Mouse (Mus musculus): ENCODE data around the gene Ikbip. TPM values are rescaled to one million over a fixed set of nuclear protein-coding genes. Genes with fewer than 3 reads are reported as not detected.

Gene Ikbip
- polyA plus RNA-seq, 1 experiment from 2014 or later, result 23.5 TPM

GRCm38 (mm10) chr10:91076667-91077066 is 6.1 kb upstream of the Ikbip start:
- H3K36me3 ChIP-seq (ENCODE audit: control insufficient read depth, insufficient read depth, low read length), result peaks cover 10% of the 10 kb centered on the region; the same call in 1 of the 2 replicates
- 73% methylated on average over 2 of the region's 2 CpGs for WGBS

GRCm38 (mm10) chr10:91080540-91080939 is 2.2 kb upstream of the Ikbip start:
- Histone ChIP-seq H3K27ac (ENCODE audit: low read depth, low read length) (no peak overlapping the region), H3K4me3 (ENCODE audit: low read depth, low read length) (0 out of 2 replicates have a peak overlapping the region, but pooled peaks have one; percentile 12), H3K9ac (ENCODE audit: low read depth, low read length) (no peak overlapping the region), H3K4me1 (replicated peaks; ENCODE audit: control insufficient read depth, insufficient read depth, low read length) (no peaks in the 10 kb centered on the region), H3K4me2 (peak overlapping the region; percentile 37; the same call in 1 of the 2 replicates), H3K27me3 (replicated peaks; ENCODE audit: control insufficient read depth, insufficient read depth, low read length) (no peaks in the 10 kb centered on the region), H3K9me3 (ENCODE audit: control insufficient read depth, low read length) (no peaks in the 10 kb centered on the region), H3K36me3 (ENCODE audit: control insufficient read depth, insufficient read depth, low read length) (peaks cover 10% of the 10 kb centered on the region; the same call in 1 of the 2 replicates)
- ATAC-seq (replicated peaks; ENCODE audit: low FRiP score) (no peak), DNase-seq (ENCODE audit: low spot score) (no peak)
- 74% methylated on average over 5 of the region's 5 CpGs for WGBS

More at GRCm38 (mm10) chr10:91076667-91077066, 6.1 kb upstream of the Ikbip start:
- H3K4me1 ChIP-seq (replicated peaks; ENCODE audit: control insufficient read depth, insufficient read depth, low read length), result no peaks in the 10 kb centered on the region
- ATAC-seq (replicated peaks; ENCODE audit: low FRiP score), result no peak
- H3K9me3 ChIP-seq (ENCODE audit: control insufficient read depth, low read length), result no peaks in the 10 kb centered on the region
- H3K27ac ChIP-seq (ENCODE audit: low read depth, low read length), result no peak overlapping the region
- no peak overlapping the region for H3K9ac ChIP-seq (ENCODE audit: low read depth, low read length)
- H3K4me3 ChIP-seq (ENCODE audit: low read depth, low read length), result no peak overlapping the region
- H3K27me3 ChIP-seq (replicated peaks; ENCODE audit: control insufficient read depth, insufficient read depth, low read length), result no peaks in the 10 kb centered on the region
- H3K4me2 ChIP-seq, result no peak overlapping the region
- DNase-seq (ENCODE audit: low spot score), result no peak

DNA sequence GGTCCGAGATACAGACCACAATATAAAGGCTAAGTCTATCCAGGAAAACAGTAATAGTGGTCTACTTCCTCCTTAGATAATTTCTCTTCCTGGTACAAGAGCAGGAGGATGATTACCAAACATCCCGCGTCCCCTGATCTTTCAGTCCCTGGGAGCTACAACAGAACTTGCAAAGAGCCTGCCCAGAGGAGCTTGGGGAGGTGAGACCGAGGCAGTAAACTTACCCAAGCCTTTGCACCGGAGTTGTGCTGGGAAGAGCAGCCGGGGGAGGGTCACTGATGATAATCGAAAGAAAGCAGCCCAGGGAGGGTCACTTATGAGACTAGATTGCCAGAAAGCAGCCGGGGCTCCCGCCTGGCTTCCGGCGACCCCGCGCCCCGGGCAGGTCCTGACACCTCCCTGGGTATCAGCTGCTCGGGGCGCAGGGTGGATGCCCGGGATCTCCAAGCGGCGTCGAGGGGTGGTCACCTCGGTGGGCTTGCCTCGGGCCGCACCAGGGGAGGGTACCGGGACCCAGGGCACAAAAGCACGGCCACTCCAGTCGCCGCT is 707 bp upstream of the Ikbip start:
- H3K9me3 ChIP-seq (ENCODE audit: control insufficient read depth, low read length), result no peaks in the 10 kb centered on the region
- peak overlapping the region; percentile 86 for H3K9ac ChIP-seq (ENCODE audit: low read depth, low read length)
- WGBS, result under 1% methylated on average over 27 of the region's 27 CpGs
- peak overlapping the region; percentile 78 for H3K4me2 ChIP-seq
- DNase-seq (ENCODE audit: low spot score) (no peak), ATAC-seq (replicated peaks; ENCODE audit: low FRiP score) (peak; percentile 53)
- peak overlapping the region; percentile 88 for H3K27ac ChIP-seq (ENCODE audit: low read depth, low read length)
- peaks cover 8% of the 10 kb centered on the region; the same call in 1 of the 2 replicates for H3K36me3 ChIP-seq (ENCODE audit: control insufficient read depth, insufficient read depth, low read length)
- H3K27me3 ChIP-seq (replicated peaks; ENCODE audit: control insufficient read depth, insufficient read depth, low read length), result no peaks in the 10 kb centered on the region
- H3K4me1 ChIP-seq (replicated peaks; ENCODE audit: control insufficient read depth, insufficient read depth, low read length), result no peaks in the 10 kb centered on the region
- H3K4me3 ChIP-seq (ENCODE audit: low read depth, low read length), result peak overlapping the region; percentile 96

GRCm38 (mm10) chr10:91083393-91083927 is 720 bp downstream of the Ikbip start:
- WGBS, result 43% methylated on average over 12 of the region's 12 CpGs
- no peak for ATAC-seq (replicated peaks; ENCODE audit: low FRiP score)
- Histone ChIP-seq H3K4me2 (peak overlapping the region; percentile 91), H3K9me3 (ENCODE audit: control insufficient read depth, low read length) (no peaks in the 10 kb centered on the region), H3K36me3 (ENCODE audit: control insufficient read depth, insufficient read depth, low read length) (peaks cover 5% of the 10 kb centered on the region; the same call in 1 of the 2 replicates), H3K27me3 (replicated peaks; ENCODE audit: control insufficient read depth, insufficient read depth, low read length) (no peaks in the 10 kb centered on the region), H3K4me1 (replicated peaks; ENCODE audit: control insufficient read depth, insufficient read depth, low read length) (no peaks in the 10 kb centered on the region), H3K9ac (ENCODE audit: low read depth, low read length) (peak overlapping the region; percentile 83), H3K27ac (ENCODE audit: low read depth, low read length) (no peak overlapping the region), H3K4me3 (ENCODE audit: low read depth, low read length) (peak overlapping the region; percentile 96)
- no peak for DNase-seq (ENCODE audit: low spot score)

- Histone ChIP-seq H3K9me3 (ENCODE audit: control insufficient read depth, low read length) (no peaks in the 10 kb centered on the region), H3K9ac (ENCODE audit: low read depth, low read length) (no peak overlapping the region), H3K36me3 (ENCODE audit: control insufficient read depth, insufficient read depth, low read length) (no peaks in the 10 kb centered on the region; the same call in 1 of the 2 replicates), H3K4me1 (replicated peaks; ENCODE audit: control insufficient read depth, insufficient read depth, low read length) (no peaks in the 10 kb centered on the region), H3K27me3 (replicated peaks; ENCODE audit: control insufficient read depth, insufficient read depth, low read length) (no peaks in the 10 kb centered on the region), H3K4me2 (no peak overlapping the region), H3K4me3 (ENCODE audit: low read depth, low read length) (no peak overlapping the region), H3K27ac (ENCODE audit: low read depth, low read length) (no peak overlapping the region)
- DNase-seq (ENCODE audit: low spot score) (no peak), ATAC-seq (replicated peaks; ENCODE audit: low FRiP score) (no peak)
- 79% methylated on average over 4 of the region's 4 CpGs for WGBS
Observed at GRCm38 (mm10) chr10:91092812-91093211, 10.1 kb downstream of the Ikbip start.

- H3K4me1 ChIP-seq (replicated peaks; ENCODE audit: control insufficient read depth, insufficient read depth, low read length), result no peaks in the 10 kb centered on the region
- no peak overlapping the region for H3K4me2 ChIP-seq
- no peaks in the 10 kb centered on the region for H3K9me3 ChIP-seq (ENCODE audit: control insufficient read depth, low read length)
- H3K27me3 ChIP-seq (replicated peaks; ENCODE audit: control insufficient read depth, insufficient read depth, low read length), result no peaks in the 10 kb centered on the region
- ATAC-seq (replicated peaks; ENCODE audit: low FRiP score), result no peak
- no peak overlapping the region for H3K9ac ChIP-seq (ENCODE audit: low read depth, low read length)
- DNase-seq (ENCODE audit: low spot score), result no peak
- H3K36me3 ChIP-seq (ENCODE audit: control insufficient read depth, insufficient read depth, low read length), result no peaks in the 10 kb centered on the region; the same call in 1 of the 2 replicates
- WGBS, result 78% methylated on average over 15 of the region's 15 CpGs
- H3K4me3 ChIP-seq (ENCODE audit: low read depth, low read length), result no peak overlapping the region
- H3K27ac ChIP-seq (ENCODE audit: low read depth, low read length), result no peak overlapping the region
Observed at GRCm38 (mm10) chr10:91094251-91095104, 11.7 kb downstream of the Ikbip start.

GRCm38 (mm10) chr10:91098056-91098455 is 15.3 kb downstream of the Ikbip start:
- Histone ChIP-seq H3K27ac (ENCODE audit: low read depth, low read length) (no peak overlapping the region), H3K27me3 (replicated peaks; ENCODE audit: control insufficient read depth, insufficient read depth, low read length) (no peaks in the 10 kb centered on the region), H3K4me3 (ENCODE audit: low read depth, low read length) (no peak overlapping the region), H3K36me3 (ENCODE audit: control insufficient read depth, insufficient read depth, low read length) (no peaks in the 10 kb centered on the region; the same call in 1 of the 2 replicates), H3K9ac (ENCODE audit: low read depth, low read length) (no peak overlapping the region), H3K4me1 (replicated peaks; ENCODE audit: control insufficient read depth, insufficient read depth, low read length) (no peaks in the 10 kb centered on the region), H3K4me2 (no peak overlapping the region), H3K9me3 (ENCODE audit: control insufficient read depth, low read length) (no peaks in the 10 kb centered on the region)
- 88% methylated on average over 8 of the region's 8 CpGs for WGBS
- ATAC-seq (replicated peaks; ENCODE audit: low FRiP score), result no peak
- no peak for DNase-seq (ENCODE audit: low spot score)

DNA sequence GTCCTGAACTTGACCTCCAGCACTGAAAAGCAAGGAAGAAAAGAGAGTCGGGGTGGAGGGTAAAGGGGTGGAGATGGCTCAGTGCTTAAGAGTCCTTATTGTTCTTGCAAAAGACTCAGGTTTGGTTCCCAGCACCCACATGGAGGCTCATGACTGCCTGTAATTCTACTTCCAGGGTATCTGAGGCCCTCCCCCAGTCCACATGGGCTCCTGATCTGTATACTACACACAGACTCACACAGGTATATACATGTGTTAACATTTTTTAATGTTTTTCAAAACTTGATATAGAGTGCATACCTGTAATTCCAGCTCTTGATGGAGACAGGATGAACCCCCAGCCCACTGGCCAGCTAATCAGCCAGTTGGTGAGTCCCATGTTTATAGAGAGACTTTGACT is 17.4 kb downstream of the Ikbip start:
- DNase-seq (ENCODE audit: low spot score), result no peak
- Histone ChIP-seq H3K4me1 (replicated peaks; ENCODE audit: control insufficient read depth, insufficient read depth, low read length) (no peaks in the 10 kb centered on the region), H3K27ac (ENCODE audit: low read depth, low read length) (no peak overlapping the region), H3K36me3 (ENCODE audit: control insufficient read depth, insufficient read depth, low read length) (no peaks in the 10 kb centered on the region; the same call in 1 of the 2 replicates), H3K9ac (ENCODE audit: low read depth, low read length) (no peak overlapping the region), H3K27me3 (replicated peaks; ENCODE audit: control insufficient read depth, insufficient read depth, low read length) (no peaks in the 10 kb centered on the region), H3K4me3 (ENCODE audit: low read depth, low read length) (no peak overlapping the region), H3K4me2 (no peak overlapping the region), H3K9me3 (ENCODE audit: control insufficient read depth, low read length) (no peaks in the 10 kb centered on the region)
- no peak for ATAC-seq (replicated peaks; ENCODE audit: low FRiP score)
- WGBS, result 85% methylated on average over 1 of the region's 1 CpGs
